Mouse (Mus musculus) left cerebral cortex, adult 8-10 months (tissue): ENCODE data around the gene Srrd. TPM values are rescaled to one million over a fixed set of nuclear protein-coding genes. Genes with fewer than 3 reads are reported as not detected.
"Not testable (repeated sequence)": the region's sequence is repeated elsewhere in the genome, so short reads cannot be mapped to it uniquely, and the experiment has no call there.

ENCODE experiments used
- DNase-seq, 2 experiments: peaks; one replicate each; pipeline ENCODE4 v3.0.0; 2022; ENCODE audit warnings: low spot score in 2 of 2
- total RNA-seq, 4 experiments: library from RNA; stranded (reverse); gene quantifications; 2 replicates each; pipeline ENCODE4 v1.2.4; 2022

Srrd gene
- total RNA-seq, 4 experiments from 2014 or later: 25.8 to 27.9 (median 26.8) TPM

DNA sequence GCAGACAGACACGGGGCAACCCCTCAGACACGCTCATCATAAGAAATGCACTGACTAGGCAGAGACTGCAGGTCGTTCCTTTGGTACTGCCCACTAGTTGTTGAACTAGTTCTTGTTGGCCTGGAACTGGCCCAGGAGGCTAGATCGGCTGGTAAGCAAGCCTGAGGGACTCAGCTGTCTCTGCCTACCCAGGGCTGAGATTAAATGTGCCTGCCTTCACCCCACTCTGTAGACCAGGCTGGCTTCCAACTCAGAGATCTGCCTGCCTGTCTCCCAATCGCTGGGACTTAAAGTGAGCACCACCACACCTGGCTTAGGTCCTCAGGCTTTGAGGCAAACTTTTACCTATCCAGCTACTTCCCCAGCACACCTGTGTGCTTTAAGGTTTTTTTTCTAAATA, 22.5 kb downstream of the Srrd start:
- DNase-seq: peak in 1 of 2 experiments; percentile 51

DNA sequence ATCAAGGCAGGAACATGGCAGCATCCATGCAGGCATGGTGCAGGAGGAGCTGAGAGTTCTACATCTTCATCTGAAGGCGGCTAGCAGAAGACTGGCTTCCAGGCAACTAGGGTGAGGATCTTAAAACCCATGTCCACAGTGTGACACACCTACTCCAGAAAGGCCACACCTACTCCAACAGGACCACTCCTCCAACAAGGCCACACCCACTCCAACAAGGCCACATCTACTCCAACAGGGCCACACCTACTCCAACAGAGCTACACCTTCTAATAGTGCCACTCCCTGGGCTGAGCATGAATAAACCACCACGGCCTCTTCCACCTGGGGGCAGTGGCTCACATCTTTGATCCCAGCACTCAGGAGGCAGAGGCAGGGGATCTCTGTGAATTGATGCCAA, 23.5 kb downstream of the Srrd start:
- DNase-seq: not testable (repeated sequence)

DNA sequence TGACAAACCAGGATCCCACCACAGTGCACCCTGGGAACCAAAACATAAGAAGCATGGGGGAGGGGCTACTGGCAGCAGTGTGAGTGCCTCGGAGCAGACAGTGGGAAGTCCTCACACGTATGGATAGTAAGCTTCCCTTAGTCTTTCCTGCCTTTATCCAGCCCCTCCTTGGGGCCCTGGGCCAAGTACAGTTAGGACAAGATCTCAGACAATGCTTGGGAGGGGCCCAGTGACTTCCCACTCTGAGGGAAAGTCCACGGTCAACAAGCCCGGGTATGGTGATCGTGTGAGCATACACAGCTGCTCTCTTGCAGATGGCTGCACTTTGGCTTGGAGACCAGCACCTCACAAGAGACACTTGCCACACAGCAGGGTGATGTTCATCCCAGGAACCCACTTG, 25.5 kb downstream of the Srrd start:
- DNase-seq: no peak

DNA sequence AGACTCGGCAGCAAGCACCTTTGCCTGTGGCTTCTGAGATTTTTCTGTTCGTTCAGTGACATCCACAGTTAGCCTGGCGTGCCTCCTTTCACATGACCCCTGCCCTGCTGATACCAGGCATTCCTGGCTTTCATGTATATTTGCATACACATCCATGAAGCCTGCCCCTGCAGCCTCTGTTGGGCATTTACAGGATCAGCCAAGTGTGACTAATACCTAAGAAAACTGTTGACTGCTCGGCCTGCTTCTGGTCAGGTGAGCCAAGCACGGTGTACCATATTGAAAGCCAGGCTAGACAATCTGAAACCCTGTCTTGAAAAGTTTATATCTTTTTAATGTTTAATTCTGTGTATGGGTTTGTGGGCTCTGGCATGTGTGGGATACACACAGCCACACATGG, 26.4 kb downstream of the Srrd start:
- no peak for DNase-seq

DNA sequence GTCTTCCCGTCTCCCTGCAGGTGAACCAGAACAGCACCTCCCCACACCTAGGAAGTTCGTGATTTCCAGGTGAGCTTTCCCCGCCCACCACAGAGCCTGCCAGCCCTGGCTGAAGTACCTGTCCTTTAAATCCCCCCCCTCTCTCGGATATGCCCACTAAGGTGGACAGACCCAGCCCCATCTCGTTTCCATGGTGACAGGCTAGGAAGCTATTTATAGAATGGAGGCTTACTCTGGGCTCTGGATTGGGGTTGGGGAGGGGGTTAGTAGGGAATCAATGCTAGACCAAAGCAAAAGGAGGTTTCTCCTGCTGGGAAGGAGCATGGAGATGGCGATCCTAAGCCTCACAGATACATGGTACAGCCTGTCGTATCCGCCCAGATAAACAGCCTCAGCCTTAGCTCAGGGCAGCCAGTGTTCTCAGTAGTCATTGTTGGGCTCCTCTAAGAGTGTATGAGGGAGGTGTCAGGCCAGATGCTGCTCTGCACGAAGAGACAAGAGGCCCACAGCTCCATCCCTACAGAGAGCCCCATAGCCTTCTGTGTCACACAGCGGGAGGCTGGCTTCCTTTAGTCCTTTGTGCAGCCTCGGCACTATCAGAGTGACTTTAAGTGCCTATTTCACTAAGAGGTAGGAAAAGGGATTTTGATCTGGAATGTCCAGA, 29.5 kb downstream of the Srrd start:
- no peak for DNase-seq

DNA sequence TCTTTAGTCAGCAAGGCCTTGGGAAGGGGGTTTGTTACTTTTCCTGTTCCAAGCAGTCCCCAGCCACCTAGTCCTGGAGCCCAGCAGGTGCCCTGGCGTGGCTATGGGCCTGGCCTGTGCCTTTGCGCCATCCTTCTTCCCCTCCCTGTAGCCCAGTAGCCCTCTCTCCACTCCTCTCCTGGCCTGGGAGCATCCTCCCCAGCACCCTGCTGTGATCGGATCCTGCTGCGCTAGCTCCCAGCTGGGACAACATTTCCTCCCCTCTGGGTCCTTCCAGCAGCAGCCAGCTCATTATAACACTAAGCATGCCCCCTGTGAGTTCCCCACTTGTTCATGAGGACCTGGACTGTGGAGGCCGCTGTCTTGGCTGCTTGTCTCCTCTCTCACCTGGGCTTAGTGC, 37.0 kb downstream of the Srrd start:
- DNase-seq: no peak

DNA sequence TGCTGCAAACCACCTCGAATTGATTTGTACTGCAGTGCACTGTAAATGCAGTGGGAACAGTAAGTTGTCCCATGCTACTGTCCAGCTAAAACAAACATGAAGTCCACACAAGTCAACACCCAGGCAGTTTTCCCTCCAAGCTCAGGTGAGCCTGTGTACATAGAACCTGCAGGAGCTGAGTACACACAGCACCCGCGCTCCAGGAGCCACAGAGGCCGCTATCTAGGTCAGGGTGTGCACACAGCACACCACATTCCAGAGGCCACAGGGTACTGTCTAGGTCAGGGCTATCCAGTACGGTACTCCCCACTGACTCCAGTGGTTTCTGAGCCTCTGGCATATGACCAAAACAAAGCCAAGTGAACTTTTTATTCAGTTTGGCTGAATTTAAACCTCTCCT, 40.5 kb downstream of the Srrd start:
- no peak for DNase-seq

DNA sequence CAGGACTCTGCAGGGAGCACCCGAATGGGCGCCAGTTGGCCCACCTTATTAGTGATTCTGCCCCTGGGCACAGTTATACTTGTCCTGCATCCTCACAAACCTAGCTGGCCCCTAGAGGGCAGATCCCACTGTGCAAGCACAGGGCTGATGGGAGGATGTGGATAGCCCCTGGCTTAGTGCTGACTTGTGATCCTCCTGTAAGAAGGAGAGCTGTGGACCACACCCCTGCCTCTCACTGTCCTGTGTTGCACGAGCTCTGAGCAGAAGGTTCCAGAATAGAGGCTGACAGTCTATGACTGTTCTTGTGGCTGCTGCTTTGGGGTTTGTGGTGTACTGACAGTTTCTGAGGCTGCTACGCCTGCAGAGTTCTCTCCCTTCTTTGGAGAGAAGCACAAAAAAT, 41.1 kb downstream of the Srrd start:
- DNase-seq: no peak

DNA sequence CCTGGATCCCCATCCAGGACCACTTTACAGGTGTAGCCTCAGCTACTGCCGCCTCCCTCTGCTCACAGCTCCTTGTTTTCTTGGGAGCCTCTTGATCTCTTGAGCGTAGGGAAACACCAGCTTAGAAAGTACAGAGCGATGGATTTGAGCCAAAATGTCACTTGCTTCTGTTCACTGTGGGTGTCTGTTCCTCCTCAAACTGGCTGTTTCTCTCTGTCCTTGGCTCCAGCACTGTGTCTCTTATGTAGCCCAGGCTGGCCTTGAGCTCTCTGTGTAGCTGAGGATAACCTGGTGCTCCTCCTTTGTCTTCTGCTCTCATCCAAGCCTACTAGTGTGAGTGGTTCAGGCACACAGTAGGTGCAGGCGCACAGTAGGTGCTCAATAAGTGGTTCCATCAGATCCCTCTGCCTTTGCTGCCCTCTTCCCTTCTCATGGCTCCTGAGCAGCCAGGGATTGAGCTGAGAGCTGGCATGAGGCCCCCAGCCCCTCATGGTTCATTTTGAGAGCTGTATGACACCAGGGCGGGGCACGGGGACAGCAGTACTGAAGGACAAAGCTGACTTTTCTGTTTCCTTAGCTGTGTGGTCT, 42.0 kb downstream of the Srrd start:
- DNase-seq: no peak

DNA sequence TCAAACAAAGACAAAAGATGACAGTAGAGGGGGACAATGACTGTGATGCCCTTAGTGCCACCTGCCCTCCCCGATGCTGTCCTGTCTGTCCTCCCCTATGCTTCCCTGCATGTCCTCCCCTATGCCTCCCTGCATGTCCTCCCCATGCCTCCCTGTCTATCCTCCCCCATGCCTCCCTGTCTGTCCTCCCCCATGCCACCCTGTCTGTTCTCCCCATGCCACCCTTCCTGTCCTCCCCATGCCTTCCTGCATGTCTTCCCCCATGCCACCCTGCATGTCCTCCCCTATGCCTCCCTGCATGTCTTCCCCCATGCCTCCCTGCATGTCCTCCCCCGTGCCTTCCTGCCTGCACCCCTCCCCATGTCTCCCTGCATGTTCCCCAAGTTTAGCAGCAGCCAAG, 42.7 kb downstream of the Srrd start:
- DNase-seq: no peak

DNA sequence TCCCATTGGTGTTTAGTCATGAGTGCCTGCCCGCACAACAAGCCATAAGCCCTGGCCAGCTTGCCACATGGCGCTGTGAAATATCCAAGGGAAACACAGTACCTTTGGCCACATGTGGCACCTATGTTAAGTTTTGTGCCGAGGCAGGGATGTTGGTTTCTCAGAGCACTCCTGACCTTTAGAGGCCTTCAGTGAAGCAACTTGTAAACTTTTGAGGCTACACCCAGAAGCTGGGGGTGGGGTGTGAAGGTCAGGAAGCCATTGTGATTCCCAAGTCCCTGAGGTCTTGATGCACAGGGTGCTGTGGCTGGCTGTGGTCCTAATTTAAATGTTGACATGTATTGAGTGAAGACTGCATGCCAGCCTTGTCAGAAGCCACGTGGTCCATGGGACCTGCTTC, 43.4 kb downstream of the Srrd start:
- DNase-seq: no peak

DNA sequence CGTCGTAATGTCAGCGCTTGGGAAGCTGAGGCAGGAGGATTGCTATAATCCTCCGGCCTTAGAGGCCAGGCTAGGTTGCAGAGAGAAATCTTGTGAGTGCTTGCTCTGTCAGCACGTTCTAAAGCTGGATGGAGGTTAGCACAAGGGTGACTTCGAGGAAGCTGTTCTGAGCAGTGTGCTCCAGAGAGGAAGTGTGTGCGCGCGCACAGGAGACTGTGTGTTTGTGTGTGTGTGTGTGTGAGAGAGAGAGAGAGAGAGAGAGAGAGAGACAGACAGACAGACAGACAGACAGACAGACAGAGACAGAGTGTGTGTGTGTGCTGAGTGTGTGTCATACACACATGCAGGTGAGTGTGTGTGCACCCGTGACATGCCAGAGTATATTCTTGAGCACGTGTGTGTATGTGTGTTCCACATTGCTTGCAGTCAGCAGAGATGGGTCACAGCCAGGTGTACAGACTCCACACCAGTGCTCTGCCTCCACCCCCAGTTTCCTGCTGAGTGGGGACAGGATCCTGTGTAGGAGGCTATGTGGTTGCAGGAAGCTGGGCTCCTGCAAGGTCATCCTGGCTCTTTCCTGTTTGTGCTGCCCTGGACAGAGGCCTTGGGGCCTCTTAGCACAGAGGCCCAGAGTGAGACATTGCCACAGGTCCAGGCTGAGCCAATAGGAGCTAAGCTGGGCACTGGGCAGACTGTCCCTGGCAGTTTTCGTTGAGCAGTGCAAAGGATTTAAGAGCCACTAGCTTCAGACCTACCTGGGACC, 44.4 kb downstream of the Srrd start:
- DNase-seq: no peak

DNA sequence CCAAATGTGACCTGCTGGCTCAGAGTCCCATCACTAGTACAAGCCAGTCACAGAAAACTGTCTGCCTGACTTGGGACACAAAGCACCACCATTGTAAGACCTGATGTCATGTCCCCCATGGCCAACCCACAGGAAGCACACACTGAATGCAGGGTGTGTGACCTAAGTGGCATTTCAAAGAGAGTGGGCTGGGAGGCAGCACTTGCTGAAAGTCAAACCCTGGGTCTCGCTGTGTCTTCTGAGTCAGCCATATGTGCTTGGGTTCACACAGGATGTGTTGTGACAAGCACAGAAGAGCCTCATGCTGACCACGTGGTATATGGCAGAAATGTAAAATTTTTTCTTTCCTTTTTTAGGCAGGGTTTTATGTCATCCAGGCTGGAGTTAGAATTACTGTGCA, 45.6 kb downstream of the Srrd start:
- DNase-seq: no peak

DNA sequence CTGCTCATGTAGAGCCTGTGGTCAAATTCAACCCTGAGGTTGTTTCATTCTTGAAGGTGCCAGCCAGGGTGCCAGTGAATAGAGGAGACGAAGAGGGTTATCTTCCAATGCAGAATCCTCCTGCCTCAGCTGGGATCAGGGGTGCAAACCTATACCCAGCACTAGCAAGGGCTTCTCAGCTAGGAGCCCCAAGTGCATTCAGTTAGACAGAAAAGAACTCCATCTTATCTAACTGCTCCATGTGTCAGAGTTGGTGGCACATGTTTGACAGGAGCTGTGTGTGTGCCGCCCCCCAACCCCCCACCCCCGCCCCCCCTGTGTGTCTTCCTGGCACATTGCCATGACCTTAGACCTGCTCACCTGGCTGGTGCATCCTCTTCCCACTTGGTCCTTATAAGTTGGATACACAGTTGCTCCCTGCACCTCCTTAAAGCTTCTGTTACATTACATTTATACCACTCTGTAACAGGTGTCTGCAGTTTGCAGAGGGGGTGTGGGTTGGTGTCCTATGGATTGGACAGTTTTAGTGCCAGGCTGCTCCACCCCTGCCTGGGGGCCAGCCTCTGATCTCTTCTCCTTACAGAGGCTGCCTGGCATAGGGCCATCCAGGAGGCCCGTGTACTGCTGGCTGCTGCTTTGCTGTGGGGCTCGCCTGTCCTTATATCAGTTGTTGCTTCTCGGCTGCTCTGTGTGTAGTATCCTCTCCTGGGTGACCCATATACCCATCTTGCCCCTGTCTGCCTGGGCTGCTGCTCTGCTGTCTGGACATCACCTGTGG, 46.2 kb downstream of the Srrd start:
- DNase-seq: no peak

DNA sequence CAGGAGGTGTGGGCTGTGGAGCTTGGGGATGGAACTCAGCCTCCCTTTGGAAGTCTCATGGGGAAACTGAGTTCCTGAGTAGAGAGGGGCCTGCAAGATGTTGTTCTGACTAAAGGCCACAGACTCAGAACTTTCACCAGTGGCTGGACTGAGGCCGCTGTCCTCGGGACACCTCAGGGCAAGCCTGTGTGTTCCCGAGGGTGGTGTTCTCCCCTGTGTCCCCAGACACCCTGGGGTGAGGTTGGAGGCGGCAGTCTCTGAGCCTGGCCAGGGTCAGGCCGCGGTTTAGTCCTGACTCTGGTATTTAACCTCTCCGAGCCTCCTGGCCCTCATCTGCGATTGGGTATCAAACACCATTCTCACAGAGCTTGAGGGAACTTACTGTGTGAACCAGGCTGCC, 47.3 kb downstream of the Srrd start:
- no peak for DNase-seq

DNA sequence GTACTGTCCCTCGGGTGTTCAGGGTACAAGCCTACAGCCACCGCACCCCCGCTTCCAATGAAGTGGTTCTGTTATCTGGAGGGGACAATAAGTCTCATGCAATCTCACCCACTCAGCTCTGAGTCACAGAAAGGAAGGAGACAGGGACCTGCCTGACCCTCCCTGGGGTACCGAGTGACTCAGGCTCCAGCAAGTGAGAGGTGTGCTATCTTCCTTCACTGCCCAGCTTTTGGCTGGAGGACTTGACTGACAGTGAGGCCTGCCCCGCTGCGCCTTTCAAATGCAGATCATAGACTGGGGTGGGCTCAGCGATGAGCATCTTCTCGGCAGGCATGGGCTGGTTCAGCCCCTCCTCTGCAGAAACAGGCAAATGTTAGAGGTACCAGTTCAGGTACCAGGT, 47.7 kb downstream of the Srrd start:
- no peak for DNase-seq

DNA sequence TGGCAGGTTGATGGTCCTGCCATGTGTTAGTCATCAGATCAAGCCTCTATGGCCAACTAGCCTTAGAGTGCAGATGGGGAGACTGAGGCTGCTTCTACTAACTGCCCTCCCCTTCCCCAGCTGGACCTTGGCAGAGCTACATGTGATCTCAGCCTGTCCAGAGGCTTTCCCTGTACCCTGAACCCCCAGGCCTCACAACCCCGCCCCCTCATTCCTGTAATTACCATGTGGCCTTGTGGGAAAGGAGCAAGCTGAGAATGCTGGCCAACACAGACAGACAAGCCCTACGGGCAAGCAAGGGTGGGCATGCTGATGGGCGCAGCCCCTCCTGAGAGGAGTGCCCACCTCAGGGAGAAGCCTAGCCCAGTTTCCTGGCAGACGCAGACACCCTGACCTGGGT, 48.1 kb downstream of the Srrd start:
- DNase-seq: no peak

DNA sequence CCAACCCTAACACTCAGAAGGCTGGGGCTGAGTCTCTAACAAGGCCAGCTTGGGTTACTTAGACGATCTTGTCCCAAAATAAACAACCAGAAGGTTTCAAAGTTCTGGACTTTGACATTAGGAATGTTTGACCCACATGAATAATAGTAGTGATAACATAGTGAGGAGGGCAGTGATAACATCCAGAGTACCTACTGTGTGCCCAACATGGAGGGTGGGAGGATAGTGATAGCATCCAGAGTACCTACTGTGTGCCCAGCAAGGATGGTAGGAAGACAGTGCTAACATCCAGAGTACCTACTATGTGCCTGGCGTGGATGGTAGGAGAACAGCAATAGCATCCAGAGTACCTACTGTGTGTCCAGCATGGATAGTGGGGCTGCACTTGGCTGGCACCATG, 49.0 kb downstream of the Srrd start:
- DNase-seq: no peak

DNA sequence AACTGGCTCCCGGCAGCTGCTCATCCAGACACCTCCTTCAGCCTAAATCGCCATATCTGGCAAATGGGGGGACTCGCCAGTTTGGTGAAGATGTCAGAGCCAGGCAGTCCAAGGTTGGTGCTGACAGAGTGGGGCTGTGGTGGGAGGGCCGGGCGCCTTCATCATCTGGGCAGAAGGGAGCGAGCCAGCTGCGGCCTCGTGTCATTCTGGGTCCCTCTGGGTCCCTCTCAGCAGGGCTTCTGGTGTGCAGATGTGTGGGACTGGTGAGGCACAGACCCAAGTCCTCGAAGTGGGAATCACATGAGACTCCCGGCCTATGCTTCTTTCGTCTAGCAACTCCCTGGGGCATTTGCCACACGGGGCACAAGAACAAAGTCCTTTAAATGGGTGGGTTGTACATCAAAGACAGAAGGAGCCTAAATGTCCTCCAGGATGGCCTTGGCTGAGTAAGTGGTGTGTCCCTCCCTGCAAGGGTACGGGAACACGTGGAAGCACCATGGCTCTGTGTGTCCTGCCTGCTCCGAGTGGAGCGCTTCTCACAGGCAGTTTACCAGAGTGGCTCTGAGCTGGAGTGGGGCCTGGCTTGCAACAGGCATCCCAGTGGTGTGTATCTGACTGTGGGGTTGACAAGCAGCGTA, 50.4 kb downstream of the Srrd start:
- no peak for DNase-seq

DNA sequence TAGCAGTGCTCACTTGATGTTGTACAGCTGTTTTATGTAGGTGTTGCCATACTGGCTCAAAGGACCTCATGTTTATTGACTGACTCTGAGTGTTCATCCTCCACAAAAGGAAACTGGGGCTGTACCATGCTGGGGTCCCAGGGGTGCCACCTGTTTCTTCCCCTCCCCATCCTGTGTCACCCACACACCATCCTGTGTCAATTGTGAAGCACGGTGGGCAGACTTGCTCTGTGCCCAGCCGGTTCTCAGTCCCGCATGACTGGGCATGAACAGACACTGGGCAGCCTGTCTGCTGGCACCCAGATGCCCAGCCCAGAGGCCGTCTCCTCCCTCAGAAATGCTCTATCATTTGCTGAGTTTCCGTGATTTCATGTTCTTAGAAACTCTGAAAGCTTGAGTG, 51.0 kb downstream of the Srrd start:
- DNase-seq: no peak

DNA sequence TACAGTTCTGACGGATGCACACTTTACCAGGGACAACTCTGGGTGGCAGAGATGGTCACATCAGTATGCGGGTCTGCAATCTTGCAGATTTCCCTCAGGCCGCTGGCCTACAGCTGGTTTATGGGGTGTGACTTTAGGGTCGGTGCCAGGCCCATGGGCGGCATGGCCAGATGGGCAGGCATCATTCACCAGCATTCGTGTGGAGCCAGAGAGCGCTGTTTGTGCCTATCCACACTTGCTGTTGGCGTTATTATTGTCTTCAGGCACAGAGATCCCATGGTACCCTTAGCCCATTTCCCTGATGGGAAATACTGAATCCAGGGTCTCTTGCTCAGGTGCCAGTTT, 52.3 kb downstream of the Srrd start:
- no peak for DNase-seq
